Mouse (Mus musculus): ENCODE data around the gene Ccdc14. TPM values are rescaled to one million over a fixed set of nuclear protein-coding genes. Genes with fewer than 3 reads are reported as not detected.
A peak's percentile ranks its signal among the peaks of the same experiment; 100 is the strongest.
"Not testable (repeated sequence)": the region's sequence is repeated elsewhere in the genome, so short reads cannot be mapped to it uniquely, and the experiment has no call there.

Gene Ccdc14
- polyA plus RNA-seq (2016; fragmentation: Nextera tagmentation; extraction: Ambion mirVana), result 8.1 and 9.5 TPM in 2 replicates

- DNase-seq (ENCODE audit: low spot score), result peak; percentile 94
Measured at GRCm38 (mm10) chr16:34690334-34691144, at the start of gene Ccdc14. TSS of gene Ccdc14 (plus strand) at chr16:34690616.

GRCm38 (mm10) chr16:34643511-34644259 is 46.7 kb upstream of the Ccdc14 start:
- H3K4me1 ChIP-seq (replicated peaks), result 0 out of 2 replicates have a peak, but pooled peaks cover 3% of the 10 kb centered on the region
- H3K27ac ChIP-seq, result no peak overlapping the region
- no peaks in the 10 kb centered on the region for H3K9me3 ChIP-seq
- no peak overlapping the region for H3K4me3 ChIP-seq
- 82% methylated on average over 8 of the region's 8 CpGs for WGBS
- H3K27me3 ChIP-seq (ENCODE audit: insufficient read depth, poor library complexity, severe bottlenecking), result no peaks in the 10 kb centered on the region
- DNase-seq (ENCODE audit: low spot score), result no peak
- H3K36me3 ChIP-seq, result no peaks in the 10 kb centered on the region

More at GRCm38 (mm10) chr16:34690334-34691144, at the start of gene Ccdc14:
- peaks cover 2% of the 10 kb centered on the region; the same call in 1 of the 2 replicates for H3K36me3 ChIP-seq
- peak within 1 kb of the TSS; percentile 94 for H3K27ac ChIP-seq
- peak within 1 kb of the TSS; percentile 83 for H3K4me3 ChIP-seq
- 1% methylated on average over 53 of the region's 53 CpGs for WGBS
- H3K4me1 ChIP-seq (replicated peaks), result peaks cover 14% of the 10 kb centered on the region
- no peaks in the 10 kb centered on the region for H3K9me3 ChIP-seq
- no peaks in the 10 kb centered on the region for H3K27me3 ChIP-seq (ENCODE audit: insufficient read depth, poor library complexity, severe bottlenecking)

- no peaks in the 10 kb centered on the region for H3K36me3 ChIP-seq
- no peak for DNase-seq (ENCODE audit: low spot score)
- H3K27ac ChIP-seq, result peak within 1 kb of the TSS; percentile 29
- no peak within 1 kb of the TSS for H3K4me3 ChIP-seq
- no peaks in the 10 kb centered on the region for H3K9me3 ChIP-seq
- whole genome bisulfite sequencing, result 57% methylated on average over 7 of the region's 7 CpGs
- H3K4me1 ChIP-seq (replicated peaks), result 0 out of 2 replicates have a peak, but pooled peaks cover 13% of the 10 kb centered on the region
- H3K27me3 ChIP-seq (ENCODE audit: insufficient read depth, poor library complexity, severe bottlenecking), result no peaks in the 10 kb centered on the region
Measured at GRCm38 (mm10) chr16:34649621-34650020, 40.8 kb upstream of the Ccdc14 start, which contains the start of gene Ropn1. TSS of gene Ropn1 (plus strand) at chr16:34649921.

GRCm38 (mm10) chr16:34653023-34653422 is 37.4 kb upstream of the Ccdc14 start:
- Histone ChIP-seq H3K4me1 (replicated peaks) (peaks cover 16% of the 10 kb centered on the region; the same call in 1 of the 2 replicates), H3K36me3 (no peaks in the 10 kb centered on the region), H3K27ac (no peak overlapping the region), H3K27me3 (ENCODE audit: insufficient read depth, poor library complexity, severe bottlenecking) (no peaks in the 10 kb centered on the region), H3K9me3 (no peaks in the 10 kb centered on the region), H3K4me3 (no peak overlapping the region)
- 91% methylated on average over 5 of the region's 5 CpGs for WGBS
- DNase-seq (ENCODE audit: low spot score), result no peak

- not testable (repeated sequence) for H3K36me3 ChIP-seq; H3K27ac ChIP-seq; H3K9me3 ChIP-seq; H3K27me3 ChIP-seq (ENCODE audit: insufficient read depth, poor library complexity, severe bottlenecking)
- DNase-seq (ENCODE audit: low spot score), result peak; percentile 27
- Histone ChIP-seq H3K4me1 (replicated peaks) (peaks cover 14% of the 10 kb centered on the region), H3K4me3 (peak overlapping the region; percentile 47)
- WGBS, result 5% methylated on average over 16 of the region's 16 CpGs
Measured at GRCm38 (mm10) chr16:34657566-34657965, 32.9 kb upstream of the Ccdc14 start.

- H3K4me1 ChIP-seq (replicated peaks), result peaks cover 14% of the 10 kb centered on the region
- peaks cover 9% of the 10 kb centered on the region; the same call in 1 of the 2 replicates for H3K27me3 ChIP-seq (ENCODE audit: insufficient read depth, poor library complexity, severe bottlenecking)
- H3K4me3 ChIP-seq, result peak overlapping the region; percentile 47
- H3K27ac ChIP-seq, result no peak overlapping the region
- H3K36me3 ChIP-seq, result no peaks in the 10 kb centered on the region
- H3K9me3 ChIP-seq, result no peaks in the 10 kb centered on the region
- 30% methylated on average over 5 of the region's 5 CpGs for WGBS
- DNase-seq (ENCODE audit: low spot score), result peak; percentile 8
Measured at GRCm38 (mm10) chr16:34657983-34658382, 32.4 kb upstream of the Ccdc14 start.

GRCm38 (mm10) chr16:34658388-34658787 is 32.0 kb upstream of the Ccdc14 start:
- Histone ChIP-seq H3K4me1 (replicated peaks) (peaks cover 14% of the 10 kb centered on the region), H3K36me3 (no peaks in the 10 kb centered on the region), H3K27ac (no peak overlapping the region; the same call in 1 of the 2 replicates), H3K9me3 (no peaks in the 10 kb centered on the region), H3K27me3 (ENCODE audit: insufficient read depth, poor library complexity, severe bottlenecking) (peaks cover 9% of the 10 kb centered on the region; the same call in 1 of the 2 replicates), H3K4me3 (peak overlapping the region; percentile 47)
- 37% methylated on average over 11 of the region's 11 CpGs for WGBS
- peak; percentile 32 for DNase-seq (ENCODE audit: low spot score)

- H3K27me3 ChIP-seq (ENCODE audit: insufficient read depth, poor library complexity, severe bottlenecking), result peaks cover 43% of the 10 kb centered on the region
- peaks cover 17% of the 10 kb centered on the region for H3K4me1 ChIP-seq (replicated peaks)
- no peaks in the 10 kb centered on the region for H3K9me3 ChIP-seq
- DNase-seq (ENCODE audit: low spot score), result no peak
- H3K27ac ChIP-seq, result no peak overlapping the region
- 73% methylated on average over 3 of the region's 3 CpGs for WGBS
- no peaks in the 10 kb centered on the region for H3K36me3 ChIP-seq
- H3K4me3 ChIP-seq, result no peak overlapping the region
Measured at GRCm38 (mm10) chr16:34664553-34664952, 25.9 kb upstream of the Ccdc14 start.

GRCm38 (mm10) chr16:34667031-34667726 is 23.2 kb upstream of the Ccdc14 start:
- WGBS, result 6% methylated on average over 20 of the region's 20 CpGs
- H3K4me1 ChIP-seq (replicated peaks), result peaks cover 17% of the 10 kb centered on the region
- H3K27me3 ChIP-seq (ENCODE audit: insufficient read depth, poor library complexity, severe bottlenecking), result peaks cover 65% of the 10 kb centered on the region
- H3K27ac ChIP-seq, result no peak overlapping the region
- peak overlapping the region; percentile 31 for H3K4me3 ChIP-seq
- H3K9me3 ChIP-seq, result no peaks in the 10 kb centered on the region
- H3K36me3 ChIP-seq, result no peaks in the 10 kb centered on the region
- DNase-seq (ENCODE audit: low spot score), result peak; percentile 70

GRCm38 (mm10) chr16:34668341-34668740 is 22.1 kb upstream of the Ccdc14 start:
- no peak overlapping the region for H3K27ac ChIP-seq
- H3K27me3 ChIP-seq (ENCODE audit: insufficient read depth, poor library complexity, severe bottlenecking), result peaks cover 68% of the 10 kb centered on the region
- H3K4me3 ChIP-seq, result no peak overlapping the region
- WGBS, result 75% methylated on average over 9 of the region's 9 CpGs
- H3K36me3 ChIP-seq, result no peaks in the 10 kb centered on the region
- H3K4me1 ChIP-seq (replicated peaks), result peaks cover 22% of the 10 kb centered on the region
- H3K9me3 ChIP-seq, result no peaks in the 10 kb centered on the region
- DNase-seq (ENCODE audit: low spot score), result no peak

GRCm38 (mm10) chr16:34671966-34672365 is 18.4 kb upstream of the Ccdc14 start:
- H3K36me3 ChIP-seq, result no peaks in the 10 kb centered on the region
- H3K9me3 ChIP-seq, result no peaks in the 10 kb centered on the region
- no peak for DNase-seq (ENCODE audit: low spot score)
- no peak overlapping the region for H3K27ac ChIP-seq
- H3K4me1 ChIP-seq (replicated peaks), result peaks cover 11% of the 10 kb centered on the region
- H3K4me3 ChIP-seq, result no peak overlapping the region
- peaks cover 49% of the 10 kb centered on the region for H3K27me3 ChIP-seq (ENCODE audit: insufficient read depth, poor library complexity, severe bottlenecking)
- WGBS, result 67% methylated on average over 7 of the region's 7 CpGs

- H3K4me1 ChIP-seq (replicated peaks), result 0 out of 2 replicates have a peak, but pooled peaks cover 5% of the 10 kb centered on the region
- WGBS, result 58% methylated on average over 3 of the region's 3 CpGs
- H3K27me3 ChIP-seq (ENCODE audit: insufficient read depth, poor library complexity, severe bottlenecking), result peaks cover 45% of the 10 kb centered on the region
- no peaks in the 10 kb centered on the region for H3K9me3 ChIP-seq
- no peak overlapping the region for H3K27ac ChIP-seq
- H3K36me3 ChIP-seq, result no peaks in the 10 kb centered on the region
- no peak overlapping the region for H3K4me3 ChIP-seq
- DNase-seq (ENCODE audit: low spot score), result no peak
Measured at GRCm38 (mm10) chr16:34672822-34673221, 17.6 kb upstream of the Ccdc14 start.

Data from hindbrain, embryonic 10.5 days (tissue).